Mouse (Mus musculus) cortical plate, adult 2 months (tissue): ENCODE results near the gene Hemgn.

Source experiments
- CTCF ChIP-seq: fragments of 200-500 bp; IDR thresholded peaks from 2 replicates; pipeline ENCODE4 v1.5.1; 2011; ENCODE audit warnings: mild to moderate bottlenecking, control low read depth, low read length; ENCODE audit not compliant: insufficient read depth; ENCODE audit errors: extremely low read depth
- POLR2A ChIP-seq: fragments of 200-500 bp; IDR thresholded peaks from 2 replicates; pipeline ENCODE4 v1.6.1; 2011; ENCODE audit warnings: mild to moderate bottlenecking, low read length, control low read depth; ENCODE audit not compliant: insufficient read depth; ENCODE audit errors: extremely low read depth

DNA sequence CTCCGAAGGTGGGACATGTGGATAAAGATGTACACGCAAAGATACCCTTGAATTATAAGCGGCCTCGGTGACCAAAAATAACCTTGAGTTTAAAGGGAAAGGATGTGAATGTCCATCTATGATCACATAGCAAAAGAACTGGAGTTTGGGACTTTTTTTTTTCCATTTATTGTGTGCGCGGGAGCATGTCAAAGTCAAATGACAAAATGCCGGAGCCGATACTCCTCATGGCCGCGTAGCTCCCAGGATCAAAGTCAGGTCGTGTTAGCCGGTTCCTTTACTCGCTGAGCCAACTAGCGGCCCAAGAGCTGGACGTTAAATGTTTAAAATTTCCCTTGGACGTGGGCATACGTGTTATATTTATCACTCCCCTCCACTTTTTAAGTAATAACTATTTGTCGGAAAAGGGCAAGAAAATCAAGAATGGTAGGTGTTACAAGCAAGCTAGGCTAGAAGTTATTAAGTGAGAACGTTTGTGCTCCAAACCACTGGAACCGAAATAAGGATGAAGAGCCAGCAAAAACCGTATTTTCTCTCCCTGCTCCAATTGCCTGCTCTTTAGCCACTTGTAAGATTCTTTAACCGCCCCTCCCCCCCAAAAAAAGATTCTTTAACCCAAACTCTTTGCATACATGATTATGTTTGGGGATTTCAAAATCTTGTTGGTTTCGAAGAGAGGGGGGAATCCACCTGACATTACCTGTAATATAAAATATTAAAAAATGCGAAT lies 23.5 kb downstream of the Hemgn start:
- TF ChIP-seq POLR2A: no peak
- no peak for TF ChIP-seq CTCF
